Mouse (Mus musculus) right cerebral cortex, postnatal 4 days (tissue): ENCODE measurements around the gene Sept4.

Experiments
- DNase-seq: peaks from one replicate; pipeline ENCODE4 v3.0.0-alpha.2; 2022

Gene Sept4

DNA sequence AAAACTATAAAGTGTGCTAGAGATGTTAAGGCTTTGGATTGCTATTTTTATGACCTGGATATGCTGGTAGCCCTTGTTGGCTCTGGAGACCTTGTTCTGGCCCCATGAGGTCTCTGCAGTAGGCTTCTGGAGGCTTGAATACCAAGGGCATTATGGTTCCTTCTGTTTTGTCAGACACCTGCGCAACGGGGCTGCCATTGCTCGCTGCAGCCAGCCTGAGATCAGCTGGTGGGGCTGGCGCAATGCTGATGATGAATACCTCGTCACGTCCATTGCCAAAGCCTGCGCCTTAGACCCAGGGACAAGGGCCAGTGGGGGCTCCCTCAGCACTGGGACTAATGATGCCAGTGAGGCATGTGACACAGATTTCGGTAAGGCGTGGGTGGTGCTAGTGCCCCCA is 33.5 kb downstream of the Sept4 start:
- no peak for DNase-seq

DNA sequence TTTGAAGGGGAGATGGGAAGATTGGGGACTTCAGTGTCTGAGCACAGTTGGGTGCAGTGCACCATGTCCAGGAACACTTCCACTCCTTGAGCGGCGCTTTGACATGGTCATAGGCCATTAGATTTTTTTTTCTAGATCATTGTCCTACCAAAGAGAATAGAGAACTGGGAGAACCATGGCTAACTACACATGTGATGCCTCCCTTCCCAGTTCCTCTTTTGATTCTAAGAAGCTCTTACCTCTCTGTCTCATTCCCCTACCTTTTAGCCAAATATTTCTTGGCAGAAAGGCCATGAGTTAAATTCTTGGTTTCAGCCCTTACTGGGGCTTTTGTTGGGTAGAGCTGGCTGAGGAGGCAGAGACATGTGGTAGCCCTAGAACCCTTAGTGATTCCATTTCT is 34.9 kb downstream of the Sept4 start:
- no peak for DNase-seq

DNA sequence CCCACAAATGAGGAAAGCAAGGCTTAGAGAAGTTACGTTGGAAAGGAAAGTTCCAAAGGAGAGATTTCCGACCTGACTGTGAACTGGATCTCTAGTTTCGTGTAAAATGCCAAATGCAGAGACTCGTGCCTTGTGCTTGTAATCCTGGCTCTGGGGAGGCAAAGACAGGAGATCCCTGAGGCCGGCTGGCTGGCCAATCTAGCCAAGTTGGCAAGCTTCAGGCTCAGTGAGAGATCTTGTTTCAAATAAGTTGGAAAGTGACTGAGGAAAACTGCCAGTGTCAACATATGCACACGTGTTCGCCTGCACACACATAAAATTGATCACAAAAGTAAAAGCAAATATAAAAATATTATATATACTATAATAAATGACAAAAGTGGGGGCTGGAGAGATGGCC is 40.6 kb downstream of the Sept4 start:
- DNase-seq, result no peak

DNA sequence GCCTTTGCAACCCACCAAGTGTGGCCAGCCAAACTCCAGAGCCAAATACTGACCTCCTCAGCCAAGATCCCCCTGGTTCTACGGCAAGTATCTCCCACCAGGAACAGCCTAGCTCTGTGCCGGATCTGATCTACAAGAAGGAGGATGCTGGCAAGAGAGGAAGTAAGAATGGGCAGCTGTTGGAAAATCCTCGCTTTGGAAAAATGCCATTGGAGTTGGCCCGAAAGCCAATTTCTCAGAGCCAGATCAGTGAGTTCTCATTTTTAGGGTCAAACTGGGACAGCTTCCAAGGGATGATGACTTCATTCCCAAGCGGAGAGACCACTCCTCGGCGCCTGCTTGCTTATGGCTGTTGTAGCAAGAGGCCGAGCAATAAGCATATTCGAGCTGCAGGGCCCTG is 42.8 kb downstream of the Sept4 start:
- DNase-seq, result no peak

DNA sequence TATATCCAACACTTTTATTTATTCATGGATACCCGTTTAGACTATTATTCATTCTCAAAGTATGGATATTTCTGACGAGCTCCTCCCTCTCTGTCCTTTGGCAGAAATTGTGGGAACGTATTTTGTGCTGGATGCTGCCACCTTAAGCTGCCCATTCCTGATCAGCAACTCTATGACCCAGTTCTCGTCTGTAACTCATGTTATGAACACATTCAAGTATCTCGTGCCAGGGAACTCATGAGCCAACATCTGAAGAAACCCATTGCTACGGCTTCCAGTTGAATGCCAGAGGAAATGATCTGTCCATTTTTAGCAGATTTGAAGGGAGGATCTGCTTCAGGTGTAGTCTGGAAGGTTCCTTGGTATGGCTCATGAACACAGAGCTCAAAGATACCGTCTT is 45.3 kb downstream of the Sept4 start:
- DNase-seq, result no peak

DNA sequence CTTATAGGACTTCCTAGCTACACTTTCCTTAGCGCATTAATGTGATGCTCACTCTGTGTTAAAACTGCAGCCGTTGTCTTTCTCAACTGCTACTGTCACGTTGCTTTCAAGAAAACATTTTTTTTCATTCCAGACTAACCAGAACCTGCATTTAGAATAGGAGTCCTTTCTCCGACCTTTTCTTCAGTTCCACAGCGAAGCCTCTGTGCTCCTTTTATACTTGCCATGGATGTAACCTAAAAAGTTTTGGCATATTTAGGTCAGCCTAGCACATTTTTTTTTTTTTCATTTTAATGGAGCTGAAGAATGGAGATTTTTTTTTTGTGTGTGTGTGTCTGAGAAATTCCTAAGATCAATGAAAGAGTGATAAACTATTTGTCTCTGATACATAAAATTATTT is 46.8 kb downstream of the Sept4 start:
- no peak for DNase-seq

DNA sequence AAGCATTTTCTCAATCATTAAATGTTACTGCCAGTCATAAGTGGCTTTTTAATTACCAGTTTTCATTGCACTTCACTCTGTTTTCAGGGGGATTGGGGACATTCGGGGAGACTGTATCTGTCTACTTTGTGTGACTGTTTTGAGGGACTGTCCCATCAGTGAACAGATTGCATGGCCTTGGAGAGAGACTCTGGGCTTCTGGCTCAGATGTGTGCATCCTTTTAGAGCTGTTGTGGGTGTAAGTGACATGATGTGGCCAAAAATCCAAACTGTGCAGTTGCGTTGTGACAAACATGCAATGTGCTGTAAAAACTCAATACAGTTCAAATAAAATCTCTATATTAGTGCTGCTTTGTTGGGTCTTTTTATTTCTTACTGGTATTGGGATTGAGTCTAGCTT is 47.2 kb downstream of the Sept4 start:
- no peak for DNase-seq

DNA sequence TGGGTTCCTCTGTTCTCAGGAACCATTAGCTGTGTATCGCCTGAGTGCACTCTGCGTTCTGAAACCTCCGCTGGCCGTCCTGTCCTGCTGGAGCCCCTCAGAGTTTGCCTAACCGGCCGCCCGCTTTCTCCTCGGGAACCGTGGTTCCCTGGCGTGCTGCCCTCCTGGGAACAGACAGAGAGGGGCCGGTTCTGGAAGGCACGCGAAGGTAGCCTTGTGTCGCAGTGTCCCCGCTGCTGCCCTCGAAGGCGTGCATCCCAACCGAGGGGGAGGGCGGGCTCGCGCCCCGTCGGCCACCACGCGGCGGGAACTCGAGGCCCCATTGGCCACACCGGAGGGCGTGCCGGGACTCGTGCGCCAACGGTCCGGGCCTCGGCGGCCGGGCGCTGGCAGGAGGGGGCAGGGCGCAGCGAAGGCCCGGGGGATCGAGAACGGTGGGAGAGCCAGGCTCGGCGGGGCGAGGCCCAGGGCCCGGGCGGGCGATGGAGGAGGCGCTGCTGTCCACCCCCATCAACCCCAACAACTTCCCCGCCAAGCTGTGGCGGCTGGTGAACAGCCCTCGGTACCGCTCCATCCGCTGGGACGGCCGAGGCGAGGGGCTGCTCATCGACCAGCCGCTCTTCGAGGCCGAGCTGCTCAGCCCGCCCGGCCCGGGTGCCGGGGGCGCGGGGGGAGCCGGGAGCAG is 48.2 kb downstream of the Sept4 start, which contains the start of gene Hsf5:
Gene Hsf5 (plus strand): TSS at position 375 of the 685 bp plus-strand sequence.
- no peak for DNase-seq

DNA sequence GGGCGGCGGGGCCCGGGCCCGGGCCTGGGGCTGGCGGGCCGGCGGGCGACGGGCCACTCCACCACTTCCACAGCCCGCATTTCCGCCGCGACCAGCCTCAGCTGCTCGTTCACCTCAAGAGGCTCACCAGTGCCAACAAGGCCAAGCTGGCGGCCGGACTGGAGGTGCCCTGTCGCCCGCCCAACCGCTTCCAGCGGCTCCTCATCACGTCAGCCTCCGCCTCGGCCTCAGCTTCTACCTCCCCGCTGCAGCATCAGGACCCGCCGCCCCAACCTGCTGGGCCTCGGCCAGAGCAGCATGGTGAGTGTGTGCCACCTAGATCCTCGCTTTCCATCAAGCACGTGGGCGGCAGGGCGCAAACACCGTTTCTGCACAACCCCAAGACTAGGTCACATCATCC is 48.9 kb downstream of the Sept4 start:
- no peak for DNase-seq

DNA sequence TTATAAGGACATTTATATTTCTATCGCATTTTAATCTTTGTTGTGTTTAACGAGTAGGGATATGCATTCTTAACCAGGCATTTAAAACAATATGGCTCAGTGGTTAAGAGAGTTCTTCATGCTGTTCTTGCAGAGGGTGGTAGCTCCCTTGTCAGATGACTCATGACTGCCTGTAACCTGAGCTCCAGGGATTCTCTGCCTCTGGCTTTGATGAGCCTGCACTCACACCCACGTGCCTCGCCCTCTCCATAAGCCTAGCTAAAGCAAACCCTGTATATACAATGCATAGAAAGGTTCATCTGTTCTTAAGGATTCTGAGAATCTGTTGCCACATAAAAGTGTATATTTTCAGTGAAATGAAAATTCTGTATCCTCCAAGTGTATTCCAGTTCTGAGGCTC is 54.5 kb downstream of the Sept4 start:
- DNase-seq, result no peak

DNA sequence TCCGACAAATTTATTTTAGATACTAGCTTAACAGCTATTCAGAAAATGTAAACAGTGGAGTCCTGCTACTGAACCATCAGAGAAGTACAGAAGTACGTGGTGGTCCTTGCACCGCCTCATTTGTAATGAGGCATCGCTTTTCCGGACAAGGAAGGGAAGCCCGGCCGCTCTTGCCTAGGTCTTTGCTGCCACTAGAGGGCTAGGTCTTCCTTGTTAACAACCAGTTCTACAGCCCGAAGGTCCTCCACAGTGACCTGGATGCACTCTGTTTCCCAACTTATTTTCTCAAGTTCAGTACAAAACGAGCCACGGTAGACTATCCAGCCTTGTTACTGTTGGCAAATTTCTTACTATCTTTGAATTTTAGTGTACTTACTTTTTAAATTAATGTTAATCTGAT is 61.2 kb downstream of the Sept4 start:
- peak; percentile 19 for DNase-seq

DNA sequence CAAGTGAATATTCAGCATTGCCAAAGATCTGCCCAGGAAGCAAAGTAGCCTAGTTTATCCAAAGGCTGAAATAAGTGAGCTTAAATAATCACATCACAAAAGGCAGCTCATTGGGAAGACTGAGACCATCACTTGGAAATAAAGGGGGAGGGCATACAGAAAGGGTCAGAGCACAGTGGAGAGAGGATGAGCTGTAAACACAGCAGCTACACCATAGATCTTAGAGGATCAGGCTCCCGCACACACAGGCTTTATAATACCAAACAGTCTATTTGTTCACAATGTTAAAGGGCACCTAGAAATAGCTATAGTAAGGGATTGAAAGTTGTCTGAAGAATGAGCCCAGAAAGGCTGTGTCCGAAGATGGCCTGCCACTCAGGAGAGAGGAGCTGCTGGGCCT is 70.1 kb downstream of the Sept4 start:
- DNase-seq, result no peak

DNA sequence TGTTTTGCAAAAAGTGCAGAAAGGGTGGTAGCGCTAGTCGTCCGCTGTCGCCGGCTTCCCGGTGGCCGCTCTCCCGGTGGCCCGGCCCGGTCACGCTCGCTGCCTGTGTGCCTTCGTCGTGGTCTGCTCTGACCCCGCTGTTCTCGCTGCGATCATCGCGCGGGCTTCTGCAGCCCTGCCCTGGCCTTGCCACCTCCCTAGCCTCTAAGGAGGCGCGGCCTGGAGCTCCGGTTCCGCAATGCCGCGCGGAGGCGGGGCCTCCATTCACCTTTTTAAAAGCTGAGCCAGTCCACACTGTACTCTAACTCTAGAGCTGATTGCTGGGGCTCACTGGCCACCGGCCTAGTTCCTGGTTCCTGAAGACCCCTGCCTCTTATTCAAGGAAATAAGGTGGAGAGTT is 70.5 kb downstream of the Sept4 start:
- DNase-seq, result peak; percentile 15
